8 mouse cellular contexts compared by ENCODE assay signal in genomic region chr19:18749598-18750339, GRCm38 (mm10). TPM values are rescaled to one million over a fixed set of nuclear protein-coding genes. Genes with fewer than 3 reads are reported as not detected.
DNase-seq lines count a peak whose midpoint lies in the region; ATAC-seq and TF ChIP-seq lines count a peak whose summit lies in the region.

Gene Trpm6 (plus strand): TSS chr19:18749983.

- DNase-seq in left cerebral cortex, adult 2 months (ENCODE audit: extremely low spot score in 1 of 2, low spot score in 2 of 2), result no peak
- no peak for DNase-seq in left cerebral cortex, adult 18-20 months (ENCODE audit: low spot score in 2 of 2)
- DNase-seq in kidney, adult 8-10 months, result peak; percentile 18 to 31
- DNase-seq in layer of hippocampus, adult 9-10 months (ENCODE audit: low spot score), result no peak

- H3K9me3 ChIP-seq in forebrain, embryonic 12.5 days, result no peaks in the 10 kb centered on the region
- H3K9me3 ChIP-seq in lung, embryonic 15.5 days, result no peaks in the 10 kb centered on the region
- no peaks in the 10 kb centered on the region for H3K9me3 ChIP-seq in stomach, embryonic 15.5 days

- H3K27ac ChIP-seq in left cerebral cortex, adult 2 months, result no peak within 1 kb of the TSS
- H3K27ac ChIP-seq in forebrain, embryonic 12.5 days, result no peak within 1 kb of the TSS
- no peak within 1 kb of the TSS for H3K27ac ChIP-seq in lung, embryonic 15.5 days
- no peak within 1 kb of the TSS for H3K27ac ChIP-seq in stomach, embryonic 15.5 days

- peak within 1 kb of the TSS; percentile 64 for H3K4me2 ChIP-seq in forebrain, embryonic 12.5 days
- H3K4me2 ChIP-seq in lung, embryonic 15.5 days, result peak within 1 kb of the TSS; percentile 71
- peak within 1 kb of the TSS; percentile 81 for H3K4me2 ChIP-seq in stomach, embryonic 15.5 days

- no peak for TF ChIP-seq CTCF in left cerebral cortex, adult 2 months (IDR thresholded peaks at IDR 0.05)

- intact Hi-C loops in left cerebral cortex, adult 2 months (cut with DNase I), result no loop called here

- peaks cover 10% of the 10 kb centered on the region for H3K4me1 ChIP-seq in forebrain, embryonic 12.5 days
- H3K4me1 ChIP-seq in lung, embryonic 15.5 days, result no peaks in the 10 kb centered on the region
- no peaks in the 10 kb centered on the region for H3K4me1 ChIP-seq in stomach, embryonic 15.5 days

- WGBS in forebrain, embryonic 12.5 days, result 5% methylated on average over 41 of the region's 41 CpGs
- 5% methylated on average over 41 of the region's 41 CpGs for WGBS in lung, embryonic 15.5 days
- WGBS in stomach, embryonic 15.5 days, result 8% methylated on average over 41 of the region's 41 CpGs

- H3K27me3 ChIP-seq in forebrain, embryonic 12.5 days, result peaks cover 21% of the 10 kb centered on the region
- no peaks in the 10 kb centered on the region for H3K27me3 ChIP-seq in lung, embryonic 15.5 days
- no peaks in the 10 kb centered on the region for H3K27me3 ChIP-seq in stomach, embryonic 15.5 days (replicated peaks)

- ATAC-seq in forebrain, embryonic 12.5 days (ENCODE audit: low FRiP score), result 0 out of 2 replicates have a peak, but pooled peaks have one; percentile 11
- ATAC-seq in lung, embryonic 15.5 days (ENCODE audit: borderline replicate concordance, extremely low read depth, low FRiP score, low TSS enrichment), result 0 out of 2 replicates have a peak, but pooled peaks have one; percentile 31
- no peak; the same call in 1 of the 2 replicates for ATAC-seq in stomach, embryonic 15.5 days (ENCODE audit: insufficient read depth, low FRiP score, low read depth)
- no peak for ATAC-seq in erythroid progenitor cell, adult 5-6 weeks (replicated peaks; ENCODE audit: low FRiP score, poor library complexity, severe bottlenecking)

- H3K36me3 ChIP-seq in forebrain, embryonic 12.5 days (replicated peaks), result no peaks in the 10 kb centered on the region
- no peaks in the 10 kb centered on the region for H3K36me3 ChIP-seq in lung, embryonic 15.5 days
- no peaks in the 10 kb centered on the region for H3K36me3 ChIP-seq in stomach, embryonic 15.5 days

- H3K9ac ChIP-seq in forebrain, embryonic 12.5 days, result peak within 1 kb of the TSS; percentile 38; the same call in 1 of the 2 replicates
- H3K9ac ChIP-seq in lung, embryonic 15.5 days, result peak within 1 kb of the TSS; percentile 16; the same call in 1 of the 2 replicates
- no peak within 1 kb of the TSS for H3K9ac ChIP-seq in stomach, embryonic 15.5 days

- peak within 1 kb of the TSS; percentile 35 for H3K4me3 ChIP-seq in left cerebral cortex, adult 2 months
- H3K4me3 ChIP-seq in forebrain, embryonic 12.5 days (replicated peaks), result peak within 1 kb of the TSS; percentile 41
- peak within 1 kb of the TSS; percentile 40 for H3K4me3 ChIP-seq in lung, embryonic 15.5 days
- H3K4me3 ChIP-seq in stomach, embryonic 15.5 days (replicated peaks), result peak within 1 kb of the TSS; percentile 40

RNA-seq across cellular contexts. Expression of gene Trpm6, which starts in this region (rescaled TPM):
- total RNA-seq in left cerebral cortex, adult 2 months (2021), result under 1 TPM; 0.33 to 0.59 TPM
- under 1 TPM; 0.49 to 0.52 TPM for total RNA-seq in left cerebral cortex, adult 18-20 months (2021)
- 0.15 and 0.18 TPM in 2 replicates for polyA plus RNA-seq in forebrain, embryonic 12.5 days (2016; fragmentation: Nextera tagmentation; extraction: Ambion mirVana)
- polyA plus RNA-seq in lung, embryonic 15.5 days (2015; fragmentation: Nextera tagmentation; extraction: Ambion mirVana), result 1.0 and 1.6 TPM in 2 replicates
- 0.15 and 0.18 TPM in 2 replicates for polyA plus RNA-seq in stomach, embryonic 15.5 days (2015; fragmentation: Nextera tagmentation; extraction: Ambion mirVana)
- 5.4 TPM in 1 of 2 replicates, not detected in the other for total RNA-seq in erythroid progenitor cell, adult 5-6 weeks (2015; ENCODE audit: low replicate concordance)
- total RNA-seq in erythroid progenitor cell, adult 5-6 weeks (2017; ENCODE audit: low replicate concordance), result not detected in 2 replicates

Comparison
In these comparisons a context has a peak if more than half of its experiments do, and no peak if none do; other contexts are left out.
1. Peak in ATAC-seq, H3K4me3 ChIP-seq, H3K9ac ChIP-seq and H3K4me2 ChIP-seq in forebrain, embryonic 12.5 days; RNA of the gene not detected or under 1 TPM.
2. DNase-seq: peak in kidney, adult 8-10 months (2 of 2); none in left cerebral cortex, adult 2 months (0 of 2), left cerebral cortex, adult 18-20 months (0 of 2) and layer of hippocampus, adult 9-10 months (single experiment).
3. Peak in every context shown above with its lines, with median percentiles within 50 percentile points of each other: H3K4me3 ChIP-seq and H3K4me2 ChIP-seq.